Mouse (Mus musculus) forebrain, embryonic 14.5 days (tissue): ENCODE results near the gene Chn2. TPM values are rescaled to one million over a fixed set of nuclear protein-coding genes. Genes with fewer than 3 reads are reported as not detected.

Experiments used
- ATAC-seq: fragments of 200-750 bp; cut with Nextera tagmentation; 2 replicates; pipeline ENCODE4 v1.8.0; 2017; ENCODE audit warnings: mild to moderate bottlenecking, moderate library complexity
- DNase-seq: peaks from one replicate; pipeline ENCODE4 v3.0.0-alpha.2; 2015; ENCODE audit warnings: low spot score
- H3K27ac ChIP-seq: fragments of 300-500 bp; sonication (generic); 2 replicates; pipeline ENCODE4 v1.5.1; 2014; ENCODE audit warnings: low read depth, mild to moderate bottlenecking, control low read depth, low read length, moderate library complexity
- H3K27me3 ChIP-seq: fragments of 300-500 bp; sonication (generic); replicated peaks from 2 replicates; pipeline ENCODE4 v1.6.1; 2014; ENCODE audit warnings: low read length, control low read depth, mixed read lengths; ENCODE audit not compliant: control insufficient read depth, insufficient read depth
- H3K36me3 ChIP-seq: fragments of 300-500 bp; sonication (generic); 2 replicates; pipeline ENCODE4 v1.6.1; 2014; ENCODE audit warnings: low read length, control low read depth; ENCODE audit not compliant: control insufficient read depth, insufficient read depth
- H3K4me1 ChIP-seq: fragments of 300-500 bp; sonication (generic); 2 replicates; pipeline ENCODE4 v1.6.1; 2014; ENCODE audit warnings: antibody characterized with exemption, low read length, control low read depth; ENCODE audit not compliant: control insufficient read depth, insufficient read depth
- H3K4me2 ChIP-seq: fragments of 300-500 bp; sonication (generic); 2 replicates; pipeline ENCODE4 v1.6.1; 2014; ENCODE audit warnings: mild to moderate bottlenecking, control low read depth, low read length
- H3K4me3 ChIP-seq: fragments of 300-500 bp; sonication (generic); 2 replicates; pipeline ENCODE4 v1.5.1; 2014; ENCODE audit warnings: low read depth, low read length, control low read depth
- H3K9ac ChIP-seq: fragments of 300-500 bp; sonication (generic); 2 replicates; pipeline ENCODE4 v1.6.1; 2014; ENCODE audit warnings: mild to moderate bottlenecking, low read length, control low read depth, moderate library complexity
- H3K9me3 ChIP-seq: fragments of 300-500 bp; sonication (generic); replicated peaks from 2 replicates; pipeline ENCODE4 v1.6.1; 2016; ENCODE audit warnings: low read length, control low read depth, mixed read lengths; ENCODE audit not compliant: control insufficient read depth
- WGBS: fragments of 180-500 bp; shearing (Covaris S2); extraction: QIAGEN DNeasy Blood & Tissue Kit; methylation state at CpG from one replicate; pipeline ENCODE4 v1.1.7; 2014; 5-methylcytosine and 5-hydroxymethylcytosine counted together
- polyA plus RNA-seq: library from polyadenylated mRNA; unstranded; fragments of >200 nt; fragmentation: Nextera tagmentation; extraction: Ambion mirVana; gene quantifications from 2 replicates; pipeline ENCODE4 v1.2.1, GENCODE M21; 2014

Chn2 gene
- polyA plus RNA-seq, 1 experiment from 2014 or later, result 45.9 TPM

- Histone ChIP-seq H3K4me2 (no peak overlapping the region), H3K36me3 (no peaks in the 10 kb centered on the region), H3K4me3 (no peak overlapping the region), H3K4me1 (peaks cover 3% of the 10 kb centered on the region; the same call in 1 of the 2 replicates), H3K9ac (no peak overlapping the region), H3K27me3 (no peaks in the 10 kb centered on the region), H3K9me3 (no peaks in the 10 kb centered on the region), H3K27ac (no peak overlapping the region)
- 100% methylated on average over 1 of the region's 1 CpGs for WGBS
- no peak for ATAC-seq
- DNase-seq, result no peak
These were observed 27.2 kb upstream of the Chn2 start for GRCm38 (mm10) chr6:54012163-54012562.

DNA sequence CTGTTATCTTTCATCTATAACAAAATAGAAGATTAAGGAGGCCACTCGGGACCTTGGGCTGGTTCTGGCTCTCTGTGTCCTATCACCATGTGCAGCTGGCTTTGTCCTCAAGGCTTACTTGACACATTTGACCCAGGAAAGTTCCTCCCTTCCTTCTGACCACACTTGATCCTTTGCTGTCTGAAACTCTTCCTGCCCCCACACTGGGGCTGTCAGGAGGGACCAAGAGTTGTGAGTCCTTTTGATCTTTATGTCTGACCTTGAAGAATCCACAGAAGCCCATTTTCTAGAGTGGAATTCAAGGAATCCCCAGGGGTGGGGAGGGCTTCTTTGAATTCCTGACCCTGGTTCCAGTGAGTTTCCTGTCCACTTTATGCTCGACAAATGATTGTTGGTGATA is 21.3 kb upstream of the Chn2 start:
- Histone ChIP-seq H3K4me3 (no peak overlapping the region), H3K27ac (no peak overlapping the region), H3K9ac (no peak overlapping the region), H3K4me1 (no peaks in the 10 kb centered on the region), H3K9me3 (no peaks in the 10 kb centered on the region), H3K36me3 (no peaks in the 10 kb centered on the region), H3K27me3 (no peaks in the 10 kb centered on the region), H3K4me2 (no peak overlapping the region)
- DNase-seq (no peak), ATAC-seq (no peak)
- 76% methylated on average over 2 of the region's 2 CpGs for WGBS

- 88% methylated on average over 5 of the region's 5 CpGs for WGBS
- ATAC-seq, result no peak
- DNase-seq, result no peak
- H3K27me3 ChIP-seq, result no peaks in the 10 kb centered on the region
- no peak overlapping the region for H3K9ac ChIP-seq
- H3K36me3 ChIP-seq, result no peaks in the 10 kb centered on the region
- no peak overlapping the region for H3K4me3 ChIP-seq
- H3K4me2 ChIP-seq, result no peak overlapping the region
- no peak overlapping the region for H3K27ac ChIP-seq
- no peaks in the 10 kb centered on the region for H3K9me3 ChIP-seq
- no peaks in the 10 kb centered on the region for H3K4me1 ChIP-seq
These were observed 20.5 kb upstream of the Chn2 start for GRCm38 (mm10) chr6:54018861-54019260.

DNA sequence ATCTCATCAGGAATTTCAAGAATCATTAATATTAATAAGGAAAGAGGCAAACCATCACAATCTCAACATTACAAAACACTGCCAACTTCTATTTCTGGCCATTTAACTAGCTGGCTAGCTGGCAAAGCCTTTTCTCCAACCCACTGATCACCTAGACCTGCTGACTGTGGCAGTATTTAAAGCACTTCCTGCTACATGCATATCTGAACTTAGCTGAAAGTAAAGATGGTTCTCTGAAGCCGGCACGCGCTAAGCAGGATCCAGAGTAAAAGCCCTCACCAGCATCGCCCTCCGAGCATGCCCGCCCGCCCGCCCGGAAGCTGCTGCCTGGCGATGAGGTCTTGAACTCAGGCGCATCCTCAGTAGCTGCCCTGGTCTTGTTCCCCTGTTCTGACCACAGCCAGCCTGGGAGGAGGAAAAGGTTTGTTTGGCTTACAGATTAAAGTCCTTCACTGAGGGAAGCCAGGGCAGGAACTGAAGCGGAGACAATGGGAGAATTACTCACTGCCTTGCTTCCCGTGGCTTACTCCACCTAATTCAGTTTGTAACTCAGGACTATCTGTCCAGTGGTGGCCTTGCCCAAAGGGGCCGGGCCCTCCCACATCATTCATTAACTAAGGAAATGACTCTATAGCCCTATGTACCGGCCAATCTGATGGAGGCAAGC is 18.1 kb upstream of the Chn2 start:
- no peak overlapping the region for H3K4me2 ChIP-seq
- no peak for ATAC-seq

GRCm38 (mm10) chr6:54023846-54024245 is 15.5 kb upstream of the Chn2 start:
- Histone ChIP-seq H3K4me1 (no peaks in the 10 kb centered on the region), H3K27ac (no peak overlapping the region), H3K36me3 (no peaks in the 10 kb centered on the region), H3K4me3 (no peak overlapping the region), H3K9me3 (no peaks in the 10 kb centered on the region), H3K9ac (no peak overlapping the region), H3K4me2 (no peak overlapping the region), H3K27me3 (no peaks in the 10 kb centered on the region)
- 93% methylated on average over 5 of the region's 5 CpGs for WGBS
- DNase-seq, result no peak
- no peak for ATAC-seq

More for the DNA sequence above, 18.1 kb upstream of the Chn2 start:
- Histone ChIP-seq H3K36me3 (no peaks in the 10 kb centered on the region), H3K9ac (no peak overlapping the region), H3K27ac (no peak overlapping the region), H3K4me3 (no peak overlapping the region), H3K9me3 (no peaks in the 10 kb centered on the region), H3K27me3 (no peaks in the 10 kb centered on the region), H3K4me1 (no peaks in the 10 kb centered on the region)
- 64% methylated on average over 15 of the region's 15 CpGs for WGBS
- DNase-seq, result no peak

DNA sequence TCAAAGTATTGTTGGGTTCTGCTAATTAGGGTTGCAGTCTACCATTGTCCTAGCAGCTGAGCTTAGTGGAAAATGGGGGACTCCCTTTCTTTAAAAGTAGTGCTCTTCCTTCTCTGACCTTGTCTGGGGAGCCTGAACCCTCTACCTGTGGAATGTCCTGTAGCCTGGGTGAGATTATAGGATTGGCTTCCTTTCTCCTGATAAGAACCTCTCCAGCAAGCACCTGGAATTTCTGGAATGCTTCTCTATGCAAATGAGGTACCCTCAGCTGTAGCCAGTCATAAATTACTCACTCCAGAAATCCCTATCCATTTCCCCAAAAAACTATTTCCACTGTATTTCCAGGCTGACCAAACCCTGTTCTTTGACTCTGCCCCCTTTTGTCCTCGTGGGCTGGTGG is 10.6 kb upstream of the Chn2 start:
- H3K9ac ChIP-seq, result no peak overlapping the region
- WGBS, result 41% methylated on average over 1 of the region's 1 CpGs
- no peaks in the 10 kb centered on the region for H3K27me3 ChIP-seq
- H3K4me2 ChIP-seq, result no peak overlapping the region
- no peaks in the 10 kb centered on the region for H3K9me3 ChIP-seq
- H3K4me3 ChIP-seq, result no peak overlapping the region
- DNase-seq, result no peak
- H3K4me1 ChIP-seq, result no peaks in the 10 kb centered on the region
- no peak for ATAC-seq
- H3K36me3 ChIP-seq, result no peaks in the 10 kb centered on the region
- H3K27ac ChIP-seq, result no peak overlapping the region

DNA sequence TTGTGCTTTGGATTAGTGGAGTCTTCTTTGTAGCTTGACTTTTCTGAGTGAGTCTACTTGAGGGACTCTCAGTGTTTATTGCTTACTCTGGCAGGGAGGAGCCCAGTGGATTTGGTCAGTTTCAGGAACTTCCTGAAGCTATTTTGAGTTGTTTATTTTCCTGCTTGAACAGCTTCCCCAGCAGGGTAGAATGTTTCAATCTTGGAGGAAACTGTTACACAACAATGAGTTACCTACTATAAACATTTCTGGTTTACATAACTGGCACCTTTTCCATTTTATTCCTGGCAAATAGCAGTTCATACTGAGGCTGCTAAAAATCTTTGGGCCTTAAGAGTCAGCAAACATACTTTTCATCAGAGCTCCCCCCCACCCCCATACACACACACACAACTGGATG is 9.0 kb upstream of the Chn2 start:
- DNase-seq (no peak), ATAC-seq (no peak)
- Histone ChIP-seq H3K4me2 (no peak overlapping the region), H3K9ac (no peak overlapping the region), H3K36me3 (no peaks in the 10 kb centered on the region), H3K4me1 (peaks cover 5% of the 10 kb centered on the region), H3K27me3 (no peaks in the 10 kb centered on the region), H3K4me3 (no peak overlapping the region), H3K27ac (no peak overlapping the region), H3K9me3 (no peaks in the 10 kb centered on the region)

DNA sequence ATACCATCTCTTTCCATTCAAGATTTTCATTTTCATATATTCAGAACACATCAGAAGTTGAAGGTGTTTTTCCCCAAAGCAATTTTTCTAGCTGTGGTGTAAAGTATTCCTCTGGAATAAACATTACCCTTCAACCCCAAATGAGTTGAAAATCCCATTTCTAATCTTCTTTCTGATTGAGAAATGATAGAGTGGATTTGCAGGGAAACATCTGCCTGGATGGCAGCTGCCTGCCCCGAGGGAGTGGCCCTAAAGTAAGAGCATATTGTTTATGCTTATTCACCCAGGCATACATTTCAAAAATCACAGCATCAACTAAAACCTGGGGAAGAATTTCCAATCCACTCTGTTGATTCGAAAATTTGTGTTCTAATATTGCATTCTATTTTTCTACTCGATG is 8.6 kb upstream of the Chn2 start:
- no peak overlapping the region for H3K4me3 ChIP-seq
- ATAC-seq (no peak), DNase-seq (no peak)
- H3K27ac ChIP-seq, result no peak overlapping the region
- no peaks in the 10 kb centered on the region for H3K9me3 ChIP-seq
- H3K9ac ChIP-seq, result no peak overlapping the region
- H3K4me2 ChIP-seq, result no peak overlapping the region
- no peaks in the 10 kb centered on the region for H3K27me3 ChIP-seq
- WGBS, result 71% methylated on average over 3 of the region's 3 CpGs
- H3K36me3 ChIP-seq, result no peaks in the 10 kb centered on the region
- H3K4me1 ChIP-seq, result peaks cover 5% of the 10 kb centered on the region

DNA sequence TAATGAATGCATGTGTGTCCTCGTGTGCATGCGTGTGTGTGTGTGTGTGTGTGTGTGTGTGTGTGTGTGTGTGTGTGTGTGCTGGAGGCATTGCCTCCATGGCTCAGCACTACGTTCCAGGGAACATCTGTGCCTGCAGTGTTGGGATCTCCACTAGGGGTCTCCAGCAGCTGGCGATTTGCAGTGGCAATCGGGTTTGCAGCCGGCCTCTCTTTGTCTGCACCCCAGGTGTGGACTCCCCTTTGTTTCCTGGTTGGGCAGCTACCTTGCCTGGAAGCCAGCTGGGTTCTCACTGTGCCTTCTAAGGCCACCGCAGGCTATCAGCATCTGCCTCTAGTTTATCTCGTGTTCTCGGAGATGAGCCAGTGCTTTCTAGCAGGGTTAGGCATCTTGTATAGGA is 4.9 kb upstream of the Chn2 start:
- no peaks in the 10 kb centered on the region for H3K36me3 ChIP-seq
- H3K27ac ChIP-seq, result peak overlapping the region; percentile 39
- peaks cover 10% of the 10 kb centered on the region for H3K4me1 ChIP-seq
- peak overlapping the region; percentile 36 for H3K4me2 ChIP-seq
- H3K9ac ChIP-seq, result peak overlapping the region; percentile 53; the same call in 1 of the 2 replicates
- H3K4me3 ChIP-seq, result no peak overlapping the region
- peak; percentile 75 for ATAC-seq
- 0 out of 2 replicates have a peak, but pooled peaks cover 2% of the 10 kb centered on the region for H3K27me3 ChIP-seq
- H3K9me3 ChIP-seq, result no peaks in the 10 kb centered on the region
- WGBS, result under 1% methylated on average over 9 of the region's 9 CpGs
- peak; percentile 91 for DNase-seq
